ENCODE assay signal across 9 mouse cellular contexts in the genomic region with DNA sequence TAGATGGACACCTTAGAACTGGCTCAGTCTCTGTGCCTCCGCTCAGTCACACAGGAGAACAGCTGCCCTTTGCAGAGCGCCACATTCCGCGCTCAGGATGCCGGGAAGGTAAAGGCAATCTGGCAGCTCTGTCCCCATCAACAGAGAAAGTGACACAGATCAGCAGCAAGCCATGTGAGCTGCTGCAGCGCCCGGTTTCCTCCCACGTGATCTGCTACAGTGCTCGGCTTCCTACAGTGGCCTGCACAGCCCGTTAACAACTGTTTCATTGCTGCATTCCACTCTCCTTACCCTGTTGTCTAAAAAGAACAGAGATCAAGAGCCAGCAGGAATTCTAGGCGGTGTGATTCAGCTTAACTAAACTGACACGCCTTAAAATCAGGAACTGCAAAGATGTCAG. TPM values are rescaled to one million over a fixed set of nuclear protein-coding genes. Genes with fewer than 3 reads are reported as not detected.
A peak's percentile ranks its signal among the peaks of the same experiment; 100 is the strongest.
DNase-seq lines count a peak whose midpoint lies in the region; ATAC-seq lines count a peak whose summit lies in the region.
"Had no signal": no experiment of that assay in that cellular context is flagged by ENCODE, and none has a peak within 500 bp of the region (broad histone marks: within the 10 kb centered on the region; RNA-seq: fewer than 3 reads in every experiment).

No protein-coding gene starts in this region.

- H3K4me2 ChIP-seq in midbrain, embryonic 16.5 days (ENCODE audit: low read length) = no peak overlapping the region

- H3K27ac ChIP-seq in midbrain, embryonic 16.5 days (ENCODE audit: low read length) = no peak overlapping the region

- H3K27me3 ChIP-seq in midbrain, embryonic 16.5 days (ENCODE audit: control insufficient read depth, insufficient read depth, low read depth, low read length) = no peaks in the 10 kb centered on the region

- no peak for ATAC-seq in megakaryocyte, adult 5-6 weeks (ENCODE audit: poor library complexity, severe bottlenecking)
- no peak for ATAC-seq in midbrain, embryonic 16.5 days

- H3K9ac ChIP-seq in midbrain, embryonic 16.5 days (ENCODE audit: low read depth, low read length) = no peak overlapping the region

- 69% methylated on average over 12 of the region's 12 CpGs for WGBS in midbrain, embryonic 16.5 days

- peak; percentile 11 for DNase-seq in kidney, adult 9 months
- no peak for DNase-seq in kidney, adult 11 months
- peak; percentile 19 for DNase-seq in Muller cell, postnatal 12 days (ENCODE audit: inconsistent ontology term)
- DNase-seq in adrenal gland, postnatal 36 days = peak; percentile 14 to 21
- DNase-seq in kidney, postnatal 36 days = peak; percentile 13 to 34
- DNase-seq in c-Kit-positive CD71-positive TER-119-positive erythroid progenitor cells, embryonic 14.5 days (ENCODE audit: low spot score) = no peak
- DNase-seq: right cerebral cortex, postnatal 25 days had no signal

- no peak overlapping the region for H3K4me3 ChIP-seq in midbrain, embryonic 16.5 days (ENCODE audit: low read depth, low read length)

- no peaks in the 10 kb centered on the region for H3K9me3 ChIP-seq in midbrain, embryonic 16.5 days (replicated peaks; ENCODE audit: control insufficient read depth, low read length, poor library complexity, severe bottlenecking)

- no peaks in the 10 kb centered on the region for H3K36me3 ChIP-seq in midbrain, embryonic 16.5 days (ENCODE audit: control insufficient read depth, insufficient read depth, low read length)

- no peaks in the 10 kb centered on the region for H3K4me1 ChIP-seq in midbrain, embryonic 16.5 days (ENCODE audit: control insufficient read depth, insufficient read depth, low read length)

RNA-seq across cellular contexts. Expression of gene Sypl, which starts 36.0 kb away (rescaled TPM):
- 100 to 1,000 TPM; 101 to 129 TPM for total RNA-seq in adrenal gland, postnatal 36 days (2021)
- 114 and 117 TPM in 2 replicates for total RNA-seq in megakaryocyte, adult 5-6 weeks (2015)
- total RNA-seq in megakaryocyte, adult 5-6 weeks (2017) = 50.6 and 62.0 TPM in 2 replicates
- 36.1 and 37.5 TPM in 2 replicates for polyA plus RNA-seq in midbrain, embryonic 16.5 days (2015; fragmentation: Nextera tagmentation; extraction: Ambion mirVana)

Comparison
In these comparisons a context has a peak if more than half of its experiments do, and no peak if none do; other contexts are left out.
1. DNase-seq: peak in kidney, adult 9 months (single experiment), Muller cell, postnatal 12 days (single experiment), adrenal gland, postnatal 36 days (2 of 2) and kidney, postnatal 36 days (2 of 2); none in kidney, adult 11 months (single experiment) and c-Kit-positive CD71-positive TER-119-positive erythroid progenitor cells, embryonic 14.5 days (single experiment).